Mouse (Mus musculus): ENCODE results near the gene Eif4a3.

DNA sequence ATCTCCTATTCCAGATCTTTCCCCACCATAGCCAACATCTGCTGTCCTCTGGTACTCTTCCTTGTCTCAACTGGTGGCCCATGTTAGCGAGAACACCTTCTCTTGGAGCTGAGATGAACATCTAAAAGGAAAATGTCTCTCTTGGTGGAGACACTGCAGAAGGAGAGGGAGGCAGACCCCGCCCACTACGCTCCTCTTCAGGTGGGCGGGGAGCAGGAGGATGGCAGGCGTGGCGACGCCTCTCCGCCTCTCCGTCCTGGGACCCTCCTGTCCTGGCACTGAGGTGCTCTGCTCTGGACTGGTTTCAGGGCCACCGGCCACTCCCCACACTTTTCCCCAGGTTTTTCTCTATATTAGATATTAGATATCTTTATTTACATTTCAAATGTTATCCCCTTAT, 10.7 kb upstream of the Eif4a3 start:
- TF ChIP-seq MXI1 (IDR thresholded peaks at IDR 0.05; ENCODE audit: low read depth, low read length) = no peak
- TF ChIP-seq POLR2A (IDR thresholded peaks at IDR 0.05; ENCODE audit: control insufficient read depth in 1 of 2, insufficient read depth in 1 of 2, low read depth in 1 of 2, low read length in 2 of 2, poor library complexity in 1 of 2) = no peak
- TF ChIP-seq MAX (IDR thresholded peaks at IDR 0.05; ENCODE audit: low read length) = no peak
- no peak for TF ChIP-seq EP300 (IDR thresholded peaks at IDR 0.05; ENCODE audit: low read depth in 1 of 2, low read length in 2 of 2)
